Mouse (Mus musculus) limb, embryonic 12.5 days (tissue): ENCODE measurements around the gene Cfap161. TPM values are rescaled to one million over a fixed set of nuclear protein-coding genes. Genes with fewer than 3 reads are reported as not detected.
A peak's percentile ranks its signal among the peaks of the same experiment; 100 is the strongest.

Experiments used
- ATAC-seq: fragments of 200-750 bp; cut with Nextera tagmentation; 2 replicates; pipeline ENCODE4 v1.8.0; 2017; ENCODE audit warnings: low read depth, moderate TSS enrichment; ENCODE audit not compliant: insufficient number of reproducible peaks, insufficient read depth, low FRiP score, low TSS enrichment
- H3K27ac ChIP-seq: fragments of 300-500 bp; sonication (generic); 2 replicates; pipeline ENCODE4 v1.5.1; 2016; ENCODE audit warnings: mild to moderate bottlenecking, moderate library complexity
- H3K27me3 ChIP-seq: fragments of 300-500 bp; sonication (generic); 2 replicates; pipeline ENCODE4 v1.6.1; 2016; ENCODE audit warnings: mild to moderate bottlenecking, moderate library complexity
- H3K36me3 ChIP-seq: fragments of 300-500 bp; sonication (generic); 2 replicates; pipeline ENCODE4 v1.6.1; 2016; ENCODE audit warnings: mild to moderate bottlenecking, moderate library complexity
- H3K4me1 ChIP-seq: fragments of 300-500 bp; sonication (generic); replicated peaks from 2 replicates; pipeline ENCODE4 v1.6.1; 2016
- H3K4me2 ChIP-seq: fragments of 300-500 bp; sonication (generic); 2 replicates; pipeline ENCODE4 v1.6.1; 2016; ENCODE audit warnings: mild to moderate bottlenecking, moderate library complexity
- H3K4me3 ChIP-seq: fragments of 300-500 bp; sonication (generic); replicated peaks from 2 replicates; pipeline ENCODE4 v1.5.1; 2016; ENCODE audit warnings: mild to moderate bottlenecking
- H3K9ac ChIP-seq: fragments of 300-500 bp; sonication (generic); replicated peaks from 2 replicates; pipeline ENCODE4 v1.6.1; 2016; ENCODE audit warnings: mild to moderate bottlenecking, moderate library complexity
- H3K9me3 ChIP-seq: fragments of 300-500 bp; sonication (generic); 2 replicates; pipeline ENCODE4 v1.6.1; 2016; ENCODE audit warnings: mild to moderate bottlenecking, moderate library complexity
- WGBS: fragments of 180-500 bp; shearing (Covaris S2); methylation state at CpG from one replicate; pipeline ENCODE4 v1.1.7; 2016; 5-methylcytosine and 5-hydroxymethylcytosine counted together
- polyA plus RNA-seq: library from polyadenylated mRNA; unstranded; fragments of >200 nt; fragmentation: Nextera tagmentation; extraction: Ambion mirVana; gene quantifications from 2 replicates; pipeline ENCODE4 v1.2.1, GENCODE M21; 2016

Cfap161 gene
- polyA plus RNA-seq, 1 experiment from 2014 or later: 0.45 TPM

DNA sequence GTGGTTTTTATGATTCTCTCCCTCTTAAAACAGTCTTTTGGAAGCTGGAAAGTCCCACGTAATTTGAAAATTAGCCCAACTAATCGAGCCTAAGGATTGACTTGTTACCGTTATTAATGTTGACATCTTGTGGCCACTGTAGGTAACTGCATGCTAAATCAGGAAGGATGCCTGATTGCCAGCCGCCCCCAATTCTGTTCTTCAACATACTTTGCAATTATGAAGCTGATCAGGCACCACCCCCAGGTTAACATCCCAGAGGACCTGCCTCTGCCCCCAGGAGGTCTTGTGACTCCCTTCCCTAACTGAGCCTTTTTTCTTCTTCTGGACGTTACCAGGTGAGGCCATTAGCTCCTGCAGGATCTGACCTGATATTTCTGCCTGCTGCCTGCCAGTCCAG is 20.0 kb downstream of the Cfap161 start:
- no peaks in the 10 kb centered on the region for H3K27me3 ChIP-seq
- no peak overlapping the region for H3K9ac ChIP-seq
- H3K9me3 ChIP-seq: 0 out of 2 replicates have a peak, but pooled peaks cover 3% of the 10 kb centered on the region
- H3K4me3 ChIP-seq: no peak overlapping the region
- no peak for ATAC-seq
- H3K4me2 ChIP-seq: peak overlapping the region; percentile 9; the same call in 1 of the 2 replicates
- WGBS: 18% methylated on average over 5 of the region's 5 CpGs
- H3K27ac ChIP-seq: no peak overlapping the region
- H3K4me1 ChIP-seq: peaks cover 14% of the 10 kb centered on the region
- no peaks in the 10 kb centered on the region for H3K36me3 ChIP-seq

DNA sequence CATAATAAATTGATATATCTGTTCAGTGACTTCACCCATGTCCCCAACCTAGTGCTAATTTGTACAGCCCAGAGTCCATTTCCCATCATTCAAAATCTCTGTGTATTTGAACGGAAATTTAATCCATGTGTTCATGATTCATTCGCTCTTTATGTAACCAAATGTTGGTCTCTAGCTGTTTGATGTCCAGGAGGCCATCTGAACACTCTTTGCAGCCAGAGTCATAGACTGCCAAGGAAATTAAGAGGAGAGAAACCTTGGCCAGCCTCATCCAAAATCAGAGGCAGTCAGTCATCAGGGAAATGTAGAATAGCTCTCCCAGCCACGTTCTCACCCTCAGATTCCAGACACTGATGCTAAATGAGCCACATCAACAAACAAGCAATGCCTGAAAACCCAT is 31.0 kb downstream of the Cfap161 start:
- Histone ChIP-seq H3K9ac (no peak overlapping the region), H3K27me3 (no peaks in the 10 kb centered on the region), H3K4me3 (no peak overlapping the region), H3K4me1 (no peaks in the 10 kb centered on the region), H3K9me3 (no peaks in the 10 kb centered on the region), H3K36me3 (no peaks in the 10 kb centered on the region), H3K27ac (no peak overlapping the region), H3K4me2 (no peak overlapping the region)
- WGBS: 65% methylated on average over 3 of the region's 3 CpGs
- ATAC-seq: no peak

DNA sequence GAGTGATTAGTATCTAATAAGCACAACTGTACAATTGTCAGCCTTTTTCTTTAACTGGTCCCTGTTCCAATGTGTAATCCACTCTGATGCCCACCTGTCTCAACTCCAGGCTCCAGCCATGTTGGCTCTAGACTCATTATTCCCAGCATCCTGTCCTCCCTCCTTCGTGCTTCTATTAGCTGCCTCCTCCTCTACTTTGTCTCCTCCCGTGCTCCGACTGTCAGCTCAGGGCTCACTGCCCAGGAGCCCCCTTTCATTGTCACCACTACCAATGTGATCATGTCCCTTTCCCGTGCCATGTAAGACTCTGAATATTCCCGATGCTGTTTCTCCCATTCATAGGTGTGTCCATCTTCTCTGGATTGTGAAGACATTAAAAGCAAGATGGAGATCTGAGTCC is 32.3 kb downstream of the Cfap161 start:
- H3K4me3 ChIP-seq: no peak overlapping the region
- no peaks in the 10 kb centered on the region for H3K27me3 ChIP-seq
- no peak overlapping the region for H3K9ac ChIP-seq
- 86% methylated on average over 5 of the region's 5 CpGs for WGBS
- no peak overlapping the region for H3K4me2 ChIP-seq
- no peaks in the 10 kb centered on the region for H3K4me1 ChIP-seq
- no peak overlapping the region for H3K27ac ChIP-seq
- no peaks in the 10 kb centered on the region for H3K9me3 ChIP-seq
- no peaks in the 10 kb centered on the region for H3K36me3 ChIP-seq
- ATAC-seq: no peak

DNA sequence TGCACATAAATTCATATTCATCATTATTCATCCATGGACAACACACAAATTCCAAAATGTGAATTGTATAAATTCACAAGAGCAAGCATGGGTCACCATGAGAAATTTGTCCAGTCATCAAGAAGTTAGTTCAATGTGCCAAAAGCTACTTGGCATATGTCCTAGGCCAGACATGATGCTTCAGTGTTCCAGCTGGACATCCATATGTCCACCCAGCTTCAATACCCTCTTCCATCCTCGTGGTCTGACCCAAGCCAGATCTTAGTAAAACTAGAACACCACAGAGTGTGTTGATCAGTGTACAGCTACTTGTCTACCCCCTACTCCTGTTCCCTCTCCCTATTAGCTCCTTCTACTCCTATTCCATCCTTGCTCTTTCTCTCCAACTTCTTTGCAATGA is 43.6 kb downstream of the Cfap161 start:
- WGBS: 68% methylated on average over 1 of the region's 1 CpGs
- H3K4me3 ChIP-seq: no peak overlapping the region
- H3K4me1 ChIP-seq: peaks cover 13% of the 10 kb centered on the region
- no peak overlapping the region for H3K27ac ChIP-seq
- H3K4me2 ChIP-seq: no peak overlapping the region
- no peaks in the 10 kb centered on the region for H3K36me3 ChIP-seq
- no peak overlapping the region for H3K9ac ChIP-seq
- ATAC-seq: no peak
- no peaks in the 10 kb centered on the region for H3K9me3 ChIP-seq
- no peaks in the 10 kb centered on the region for H3K27me3 ChIP-seq

DNA sequence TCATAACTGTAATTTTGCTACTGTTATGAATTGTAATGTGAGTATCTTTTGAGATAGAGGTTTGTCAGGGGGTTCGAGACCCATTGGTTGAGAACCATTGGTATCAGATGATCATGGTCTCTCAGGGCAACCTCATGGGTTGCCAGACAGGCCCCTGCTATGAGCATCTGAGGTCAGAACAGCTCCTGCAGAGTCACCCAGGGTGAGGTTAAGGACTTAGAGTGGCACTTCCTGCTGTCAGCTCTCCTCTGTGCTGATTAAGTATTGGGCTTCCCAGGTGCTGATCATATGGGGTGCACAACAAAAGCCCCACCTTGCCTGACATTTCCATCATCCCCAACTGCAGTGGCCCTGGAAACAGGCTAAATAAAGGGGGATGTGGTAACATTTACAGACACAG is 46.3 kb downstream of the Cfap161 start:
- 87% methylated on average over 1 of the region's 1 CpGs for WGBS
- H3K27ac ChIP-seq: no peak overlapping the region
- H3K4me3 ChIP-seq: no peak overlapping the region
- no peaks in the 10 kb centered on the region for H3K9me3 ChIP-seq
- no peak overlapping the region for H3K4me2 ChIP-seq
- no peaks in the 10 kb centered on the region for H3K36me3 ChIP-seq
- H3K4me1 ChIP-seq: peaks cover 36% of the 10 kb centered on the region
- no peak overlapping the region for H3K9ac ChIP-seq
- ATAC-seq: no peak
- H3K27me3 ChIP-seq: 0 out of 2 replicates have a peak, but pooled peaks cover 2% of the 10 kb centered on the region

DNA sequence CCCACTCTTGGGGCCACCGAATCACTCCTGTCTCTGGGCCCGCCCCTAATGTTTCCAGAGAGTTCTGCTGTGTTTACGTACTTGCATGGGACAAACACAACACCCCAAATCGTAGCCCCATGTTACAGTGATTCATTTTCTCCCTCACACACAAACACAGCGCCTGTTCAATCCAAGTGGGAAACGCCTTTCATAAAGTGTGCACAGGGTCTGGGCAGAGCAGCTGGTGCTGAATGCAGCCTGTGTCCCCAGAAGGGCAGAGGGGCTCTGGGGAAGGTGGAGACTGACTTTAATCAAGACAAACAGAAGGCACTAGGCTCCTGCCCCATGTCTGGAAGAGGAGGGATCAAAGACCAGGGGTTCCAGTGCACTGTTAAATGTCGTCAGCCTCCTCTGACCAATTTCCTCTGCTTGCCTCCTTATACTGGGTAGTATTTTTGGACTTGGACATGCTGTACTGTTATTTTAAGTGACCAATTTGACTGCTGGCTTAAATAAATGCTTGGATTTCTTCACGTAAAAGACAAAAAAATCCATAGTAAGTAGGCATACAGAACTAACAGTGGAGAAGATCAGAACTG is 48.5 kb downstream of the Cfap161 start:
- Histone ChIP-seq H3K4me2 (peak overlapping the region; percentile 53), H3K27me3 (0 out of 2 replicates have a peak, but pooled peaks cover 2% of the 10 kb centered on the region), H3K4me1 (peaks cover 37% of the 10 kb centered on the region), H3K36me3 (no peaks in the 10 kb centered on the region), H3K9me3 (no peaks in the 10 kb centered on the region), H3K4me3 (peak overlapping the region; percentile 24), H3K9ac (peak overlapping the region; percentile 28; the same call in 1 of the 2 replicates), H3K27ac (peak overlapping the region; percentile 54)
- peak; percentile 76 for ATAC-seq
- WGBS: 23% methylated on average over 8 of the region's 8 CpGs

DNA sequence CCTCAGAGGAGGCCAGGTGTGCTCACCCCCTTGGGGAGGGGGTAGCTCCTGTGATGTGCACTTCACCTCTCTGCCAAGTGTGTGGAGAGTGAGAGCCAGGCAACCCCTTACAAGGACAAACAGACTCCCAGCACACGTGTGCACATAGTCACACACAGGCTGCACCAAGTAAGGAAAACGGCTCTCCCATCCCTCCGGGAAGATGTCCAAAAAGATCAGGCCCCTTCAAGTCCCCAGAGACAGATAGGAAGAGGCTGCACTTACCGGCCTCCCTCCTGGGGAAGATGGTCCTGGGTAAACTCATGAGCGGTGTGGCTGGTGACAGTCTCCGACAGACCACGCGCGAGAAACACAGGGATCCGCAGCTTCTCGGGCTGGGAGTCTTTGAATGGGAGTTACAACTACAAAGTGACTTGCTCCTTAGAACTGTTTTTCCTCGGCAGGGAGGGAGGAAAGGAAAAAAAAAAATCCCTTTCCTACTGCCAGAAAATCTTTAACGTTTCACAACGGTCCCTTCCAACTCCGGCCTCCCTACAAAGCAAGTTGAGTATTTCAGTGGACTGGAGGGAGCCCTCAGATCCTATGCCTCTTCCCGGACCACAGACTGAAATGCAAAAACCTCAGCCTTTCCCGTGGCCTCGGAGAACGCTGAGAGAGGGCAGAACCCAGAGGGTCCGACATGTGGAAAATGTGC is 49.1 kb downstream of the Cfap161 start, which contains the start of gene Il16:
Gene Il16 (minus strand): TSS at position 314 of the 694 bp plus-strand sequence.
- H3K9ac ChIP-seq: peak within 1 kb of the TSS; percentile 44
- H3K4me2 ChIP-seq: peak within 1 kb of the TSS; percentile 53
- H3K9me3 ChIP-seq: no peaks in the 10 kb centered on the region
- H3K27ac ChIP-seq: peak within 1 kb of the TSS; percentile 54
- H3K27me3 ChIP-seq: 0 out of 2 replicates have a peak, but pooled peaks cover 2% of the 10 kb centered on the region
- peaks cover 42% of the 10 kb centered on the region for H3K4me1 ChIP-seq
- H3K36me3 ChIP-seq: no peaks in the 10 kb centered on the region
- peak within 1 kb of the TSS; percentile 24 for H3K4me3 ChIP-seq
- 32% methylated on average over 20 of the region's 20 CpGs for WGBS
- ATAC-seq: no peak

DNA sequence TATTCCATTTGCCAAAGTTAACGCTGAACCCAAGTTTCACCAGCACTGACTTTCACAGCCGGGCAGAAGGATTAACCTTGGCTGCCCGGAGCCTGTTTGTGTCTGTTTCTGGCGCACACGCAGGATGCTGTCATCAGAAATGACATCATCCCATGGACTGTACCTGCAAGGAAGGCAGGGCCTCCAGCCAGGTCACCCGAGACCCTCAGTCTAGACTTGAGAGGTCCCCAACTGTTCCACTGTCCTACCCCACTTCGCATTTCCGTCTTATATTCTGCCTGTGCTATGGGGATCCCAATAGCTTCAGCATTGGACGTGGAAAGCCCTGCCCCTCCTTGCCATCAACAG is 49.6 kb downstream of the Cfap161 start:
- ATAC-seq: 0 out of 2 replicates have a peak, but pooled peaks have one; percentile 42
- Histone ChIP-seq H3K9ac (peak overlapping the region; percentile 44; the same call in 1 of the 2 replicates), H3K27me3 (0 out of 2 replicates have a peak, but pooled peaks cover 2% of the 10 kb centered on the region), H3K36me3 (no peaks in the 10 kb centered on the region), H3K4me1 (peaks cover 44% of the 10 kb centered on the region), H3K27ac (peak overlapping the region; percentile 54), H3K4me3 (peak overlapping the region; percentile 24), H3K9me3 (no peaks in the 10 kb centered on the region), H3K4me2 (peak overlapping the region; percentile 53)
- 51% methylated on average over 9 of the region's 9 CpGs for WGBS

DNA sequence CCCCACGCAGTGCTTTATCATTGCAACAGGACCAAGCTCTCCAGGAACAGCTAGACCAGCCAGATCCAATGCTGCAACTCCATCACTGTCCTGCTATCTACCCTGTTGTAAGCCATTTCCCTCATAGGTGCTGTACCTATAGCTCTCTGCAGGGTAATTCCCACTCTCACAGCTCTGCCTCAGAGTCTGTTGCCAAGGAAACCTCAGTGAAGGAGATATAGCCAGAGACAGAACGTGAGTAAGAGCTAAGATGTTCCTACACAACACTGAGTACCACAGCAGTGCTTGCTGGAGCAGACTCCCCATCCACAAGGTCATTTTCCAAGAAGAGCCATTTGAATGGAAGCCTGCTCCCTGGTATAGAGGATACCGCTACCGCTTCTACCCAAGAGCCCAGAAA is 50.4 kb downstream of the Cfap161 start:
- no peak for ATAC-seq
- Histone ChIP-seq H3K4me2 (peak overlapping the region; percentile 53), H3K4me3 (peak overlapping the region; percentile 24), H3K27me3 (0 out of 2 replicates have a peak, but pooled peaks cover 2% of the 10 kb centered on the region), H3K36me3 (no peaks in the 10 kb centered on the region), H3K9me3 (no peaks in the 10 kb centered on the region), H3K4me1 (peaks cover 48% of the 10 kb centered on the region), H3K9ac (no peak overlapping the region), H3K27ac (no peak overlapping the region)
- 82% methylated on average over 4 of the region's 4 CpGs for WGBS

DNA sequence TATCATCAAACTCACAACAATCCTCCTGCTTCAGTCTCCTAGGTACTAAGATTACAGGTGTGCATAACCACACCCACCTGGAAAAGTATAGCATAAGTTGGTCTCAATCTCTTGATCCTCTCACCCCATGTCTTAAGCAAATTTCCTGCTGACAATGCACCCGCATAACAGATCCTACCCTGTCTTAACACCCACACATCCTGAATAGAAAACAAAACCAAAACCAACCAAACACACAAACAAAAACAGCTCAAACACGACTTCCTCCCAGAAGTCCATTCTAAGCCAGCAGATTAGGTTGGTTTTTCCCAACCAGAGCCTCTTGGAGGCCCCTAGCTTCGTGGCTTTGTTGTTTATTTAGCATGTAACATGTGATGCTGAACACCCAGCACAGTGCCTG is 52.0 kb downstream of the Cfap161 start:
- ATAC-seq: no peak
- H3K9ac ChIP-seq: no peak overlapping the region
- WGBS: 64% methylated on average over 3 of the region's 3 CpGs
- H3K27ac ChIP-seq: no peak overlapping the region
- 0 out of 2 replicates have a peak, but pooled peaks cover 2% of the 10 kb centered on the region for H3K27me3 ChIP-seq
- H3K36me3 ChIP-seq: no peaks in the 10 kb centered on the region
- no peak overlapping the region for H3K4me2 ChIP-seq
- no peak overlapping the region for H3K4me3 ChIP-seq
- no peaks in the 10 kb centered on the region for H3K9me3 ChIP-seq
- peaks cover 64% of the 10 kb centered on the region for H3K4me1 ChIP-seq

DNA sequence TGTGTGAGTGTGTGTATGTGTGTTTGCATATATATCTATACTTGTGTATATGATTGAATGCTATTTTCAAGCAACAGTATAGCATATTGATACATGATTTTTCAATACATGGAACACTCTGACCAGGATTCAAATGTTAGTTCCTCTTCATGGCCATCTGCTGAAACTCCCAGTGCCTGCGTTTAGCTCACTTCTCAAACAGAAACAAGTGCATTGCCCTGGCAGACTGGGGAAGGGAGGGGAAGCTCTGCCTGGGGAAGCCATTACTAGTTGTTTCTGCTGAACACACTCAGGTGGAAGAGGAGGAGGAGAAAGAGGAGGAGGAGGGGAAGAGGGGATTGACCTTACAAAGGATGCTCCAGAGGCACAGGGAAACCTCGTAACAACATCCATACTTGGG is 52.7 kb downstream of the Cfap161 start:
- Histone ChIP-seq H3K4me1 (peaks cover 70% of the 10 kb centered on the region), H3K9ac (no peak overlapping the region), H3K4me3 (no peak overlapping the region), H3K27me3 (0 out of 2 replicates have a peak, but pooled peaks cover 2% of the 10 kb centered on the region), H3K36me3 (no peaks in the 10 kb centered on the region), H3K4me2 (no peak overlapping the region), H3K9me3 (no peaks in the 10 kb centered on the region), H3K27ac (no peak overlapping the region)
- 75% methylated on average over 2 of the region's 2 CpGs for WGBS
- no peak for ATAC-seq
